Mouse (Mus musculus): ENCODE measurements around the gene Gm11037.

- no peak for TF ChIP-seq CTCF (IDR thresholded peaks at IDR 0.05; ENCODE audit: insufficient read depth, low read depth, low read length)
- no peak for TF ChIP-seq POLR2A (IDR thresholded peaks at IDR 0.05; ENCODE audit: insufficient read depth, low read depth, low read length)
Observed at GRCm38 (mm10) chr2:131118968-131119574, 14.2 kb upstream of the Gm11037 start.

Measured in olfactory bulb, adult 2 months (tissue).